Mouse (Mus musculus) hindbrain, embryonic 13.5 days (tissue): ENCODE results near the gene Vps26b. TPM values are rescaled to one million over a fixed set of nuclear protein-coding genes. Genes with fewer than 3 reads are reported as not detected.

Experiments
- ATAC-seq: fragments of 200-750 bp; cut with Nextera tagmentation; 2 replicates; pipeline ENCODE4 v1.8.0; 2017; ENCODE audit warnings: moderate TSS enrichment; ENCODE audit not compliant: low FRiP score
- H3K27ac ChIP-seq: fragments of 300-500 bp; sonication (generic); 2 replicates; pipeline ENCODE4 v1.5.1; 2015; ENCODE audit warnings: inconsistent platforms, mild to moderate bottlenecking, moderate library complexity
- H3K27me3 ChIP-seq: fragments of 300-500 bp; sonication (generic); 2 replicates; pipeline ENCODE4 v1.6.1; 2015; ENCODE audit warnings: mild to moderate bottlenecking, inconsistent platforms
- H3K36me3 ChIP-seq: fragments of 300-500 bp; sonication (generic); 2 replicates; pipeline ENCODE4 v1.6.1; 2015; ENCODE audit warnings: mild to moderate bottlenecking, inconsistent platforms
- H3K4me1 ChIP-seq: fragments of 300-500 bp; sonication (generic); replicated peaks from 2 replicates; pipeline ENCODE4 v1.6.1; 2015; ENCODE audit warnings: inconsistent platforms
- H3K4me2 ChIP-seq: fragments of 300-500 bp; sonication (generic); 2 replicates; pipeline ENCODE4 v1.6.1; 2015; ENCODE audit warnings: inconsistent platforms, mild to moderate bottlenecking, moderate library complexity
- H3K4me3 ChIP-seq: fragments of 300-500 bp; sonication (generic); 2 replicates; pipeline ENCODE4 v1.5.1; 2015; ENCODE audit warnings: mild to moderate bottlenecking, inconsistent platforms
- H3K9ac ChIP-seq: fragments of 300-500 bp; sonication (generic); 2 replicates; pipeline ENCODE4 v1.6.1; 2015; ENCODE audit warnings: mild to moderate bottlenecking, inconsistent platforms
- H3K9me3 ChIP-seq: fragments of 300-500 bp; sonication (generic); 2 replicates; pipeline ENCODE4 v1.6.1; 2016; ENCODE audit warnings: inconsistent platforms
- WGBS: fragments of 180-500 bp; shearing (Covaris S2); methylation state at CpG from one replicate; pipeline ENCODE4 v1.1.7; 2015; 5-methylcytosine and 5-hydroxymethylcytosine counted together
- polyA plus RNA-seq: library from polyadenylated mRNA; unstranded; fragments of >200 nt; fragmentation: Nextera tagmentation; extraction: Ambion mirVana; gene quantifications from 2 replicates; pipeline ENCODE4 v1.2.1, GENCODE M21; 2015

Gene Vps26b
- polyA plus RNA-seq, 1 experiment from 2014 or later, result 70.8 TPM

- WGBS, result 93% methylated on average over 4 of the region's 4 CpGs
- no peak overlapping the region for H3K4me3 ChIP-seq
These were observed 18.3 kb downstream of the Vps26b start for GRCm38 (mm10) chr9:27011572-27011971.

GRCm38 (mm10) chr9:27009231-27009630 is 20.6 kb downstream of the Vps26b start:
- Histone ChIP-seq H3K4me2 (no peak overlapping the region), H3K36me3 (peaks cover 100% of the 10 kb centered on the region), H3K27ac (no peak overlapping the region), H3K4me1 (no peaks in the 10 kb centered on the region), H3K9ac (no peak overlapping the region), H3K9me3 (no peaks in the 10 kb centered on the region), H3K27me3 (no peaks in the 10 kb centered on the region), H3K4me3 (no peak overlapping the region)
- WGBS, result 93% methylated on average over 5 of the region's 5 CpGs
- no peak for ATAC-seq

More at GRCm38 (mm10) chr9:27011572-27011971, 18.3 kb downstream of the Vps26b start:
- Histone ChIP-seq H3K4me1 (no peaks in the 10 kb centered on the region), H3K4me2 (no peak overlapping the region), H3K9me3 (no peaks in the 10 kb centered on the region), H3K27me3 (no peaks in the 10 kb centered on the region), H3K27ac (no peak overlapping the region), H3K9ac (no peak overlapping the region), H3K36me3 (peaks cover 98% of the 10 kb centered on the region)
- ATAC-seq, result no peak

GRCm38 (mm10) chr9:27006866-27007265 is 23.0 kb downstream of the Vps26b start:
- 93% methylated on average over 5 of the region's 5 CpGs for WGBS
- H3K9ac ChIP-seq, result no peak overlapping the region
- no peak overlapping the region for H3K4me2 ChIP-seq
- ATAC-seq, result no peak
- H3K4me3 ChIP-seq, result no peak overlapping the region
- 0 out of 2 replicates have a peak, but pooled peaks cover under 1% of the 10 kb centered on the region for H3K4me1 ChIP-seq
- H3K36me3 ChIP-seq, result peaks cover 93% of the 10 kb centered on the region
- H3K27me3 ChIP-seq, result no peaks in the 10 kb centered on the region
- 0 out of 2 replicates have a peak overlapping the region, but pooled peaks have one; percentile 2 for H3K27ac ChIP-seq
- no peaks in the 10 kb centered on the region for H3K9me3 ChIP-seq

- ATAC-seq, result no peak
- Histone ChIP-seq H3K36me3 (peaks cover 84% of the 10 kb centered on the region), H3K4me2 (no peak overlapping the region), H3K9me3 (no peaks in the 10 kb centered on the region), H3K27me3 (no peaks in the 10 kb centered on the region), H3K27ac (no peak overlapping the region), H3K9ac (no peak overlapping the region), H3K4me3 (no peak overlapping the region), H3K4me1 (peaks cover 9% of the 10 kb centered on the region)
- 68% methylated on average over 1 of the region's 1 CpGs for WGBS
These were observed 23.9 kb downstream of the Vps26b start for GRCm38 (mm10) chr9:27005933-27006332.

GRCm38 (mm10) chr9:27005231-27005630 is 24.6 kb downstream of the Vps26b start:
- no peak for ATAC-seq
- H3K36me3 ChIP-seq, result peaks cover 76% of the 10 kb centered on the region
- H3K4me2 ChIP-seq, result no peak overlapping the region

GRCm38 (mm10) chr9:26999461-27000395 is 30.1 kb downstream of the Vps26b start, which contains the start of the genes Acad8 and Thyn1:
Gene Acad8, minus strand, starts transcription at chr9:26999566.
Gene Thyn1, plus strand, starts transcription at chr9:26999710.
- Histone ChIP-seq H3K27me3 (no peaks in the 10 kb centered on the region), H3K4me1 (peaks cover 26% of the 10 kb centered on the region), H3K9me3 (no peaks in the 10 kb centered on the region), H3K4me2 (peak within 1 kb of the TSS; percentile 87), H3K4me3 (peak within 1 kb of the TSS; percentile 73), H3K36me3 (peaks cover 21% of the 10 kb centered on the region), H3K9ac (peak within 1 kb of the TSS; percentile 83), H3K27ac (peak within 1 kb of the TSS; percentile 76)
- ATAC-seq, result peak; percentile 100
- 1% methylated on average over 35 of the region's 35 CpGs for WGBS

More at GRCm38 (mm10) chr9:27005231-27005630, 24.6 kb downstream of the Vps26b start:
- 88% methylated on average over 3 of the region's 3 CpGs for WGBS
- Histone ChIP-seq H3K27me3 (no peaks in the 10 kb centered on the region), H3K4me1 (peaks cover 16% of the 10 kb centered on the region), H3K9me3 (no peaks in the 10 kb centered on the region), H3K4me3 (no peak overlapping the region), H3K9ac (no peak overlapping the region), H3K27ac (peak overlapping the region; percentile 55)

- Histone ChIP-seq H3K27ac (peak overlapping the region; percentile 74), H3K4me1 (peaks cover 26% of the 10 kb centered on the region), H3K4me2 (peak overlapping the region; percentile 87), H3K4me3 (peak overlapping the region; percentile 73), H3K36me3 (peaks cover 13% of the 10 kb centered on the region), H3K27me3 (no peaks in the 10 kb centered on the region), H3K9me3 (no peaks in the 10 kb centered on the region), H3K9ac (peak overlapping the region; percentile 83)
- ATAC-seq, result peak; percentile 81
- WGBS, result 4% methylated on average over 29 of the region's 29 CpGs
These were observed 31.0 kb downstream of the Vps26b start for GRCm38 (mm10) chr9:26998669-26999460.

- ATAC-seq, result no peak
These were observed 32.4 kb downstream of the Vps26b start for GRCm38 (mm10) chr9:26997501-26997900.

GRCm38 (mm10) chr9:26997062-26997461 is 32.8 kb downstream of the Vps26b start:
- H3K36me3 ChIP-seq, result peaks cover under 1% of the 10 kb centered on the region
- H3K9me3 ChIP-seq, result no peaks in the 10 kb centered on the region
- H3K4me3 ChIP-seq, result no peak overlapping the region
- H3K4me1 ChIP-seq, result peaks cover 26% of the 10 kb centered on the region
- H3K27ac ChIP-seq, result no peak overlapping the region
- H3K4me2 ChIP-seq, result no peak overlapping the region
- no peak overlapping the region for H3K9ac ChIP-seq
- ATAC-seq, result no peak
- WGBS, result 96% methylated on average over 3 of the region's 3 CpGs
- no peaks in the 10 kb centered on the region for H3K27me3 ChIP-seq

More at GRCm38 (mm10) chr9:26997501-26997900, 32.4 kb downstream of the Vps26b start:
- no peak overlapping the region for H3K4me2 ChIP-seq
- no peaks in the 10 kb centered on the region for H3K36me3 ChIP-seq
- H3K27me3 ChIP-seq, result no peaks in the 10 kb centered on the region
- no peaks in the 10 kb centered on the region for H3K9me3 ChIP-seq
- H3K27ac ChIP-seq, result no peak overlapping the region
- H3K4me1 ChIP-seq, result peaks cover 26% of the 10 kb centered on the region
- H3K9ac ChIP-seq, result no peak overlapping the region
- WGBS, result 94% methylated on average over 2 of the region's 2 CpGs
- H3K4me3 ChIP-seq, result no peak overlapping the region

GRCm38 (mm10) chr9:26993900-26994299 is 36.0 kb downstream of the Vps26b start:
- Histone ChIP-seq H3K9ac (no peak overlapping the region), H3K4me3 (no peak overlapping the region), H3K9me3 (no peaks in the 10 kb centered on the region), H3K4me1 (peaks cover 5% of the 10 kb centered on the region), H3K27ac (no peak overlapping the region), H3K27me3 (no peaks in the 10 kb centered on the region), H3K4me2 (no peak overlapping the region), H3K36me3 (peaks cover 32% of the 10 kb centered on the region)
- ATAC-seq, result no peak
- 71% methylated on average over 3 of the region's 3 CpGs for WGBS

- H3K9ac ChIP-seq, result no peak overlapping the region
- H3K27me3 ChIP-seq, result no peaks in the 10 kb centered on the region
- H3K4me3 ChIP-seq, result no peak overlapping the region
- no peak overlapping the region for H3K4me2 ChIP-seq
- no peak for ATAC-seq
- peaks cover 40% of the 10 kb centered on the region for H3K36me3 ChIP-seq
- no peak overlapping the region for H3K27ac ChIP-seq
- 96% methylated on average over 10 of the region's 10 CpGs for WGBS
- H3K9me3 ChIP-seq, result no peaks in the 10 kb centered on the region
- H3K4me1 ChIP-seq, result peaks cover 3% of the 10 kb centered on the region
These were observed 36.7 kb downstream of the Vps26b start for GRCm38 (mm10) chr9:26993118-26993517.

- Histone ChIP-seq H3K27ac (no peak overlapping the region), H3K4me3 (no peak overlapping the region), H3K36me3 (peaks cover 62% of the 10 kb centered on the region), H3K4me2 (no peak overlapping the region), H3K4me1 (no peaks in the 10 kb centered on the region), H3K9ac (no peak overlapping the region), H3K27me3 (no peaks in the 10 kb centered on the region), H3K9me3 (no peaks in the 10 kb centered on the region)
- WGBS, result 89% methylated on average over 4 of the region's 4 CpGs
- no peak for ATAC-seq
These were observed 39.7 kb downstream of the Vps26b start for GRCm38 (mm10) chr9:26990181-26990580.
